Mouse (Mus musculus): ENCODE results near the gene Vmn2r35. TPM values are rescaled to one million over a fixed set of nuclear protein-coding genes. Genes with fewer than 3 reads are reported as not detected.
"Not testable (repeated sequence)": the region's sequence is repeated elsewhere in the genome, so short reads cannot be mapped to it uniquely, and the experiment has no call there.

Vmn2r35 gene
- not detected for polyA plus RNA-seq (2017; shearing (Covaris generic))

DNA sequence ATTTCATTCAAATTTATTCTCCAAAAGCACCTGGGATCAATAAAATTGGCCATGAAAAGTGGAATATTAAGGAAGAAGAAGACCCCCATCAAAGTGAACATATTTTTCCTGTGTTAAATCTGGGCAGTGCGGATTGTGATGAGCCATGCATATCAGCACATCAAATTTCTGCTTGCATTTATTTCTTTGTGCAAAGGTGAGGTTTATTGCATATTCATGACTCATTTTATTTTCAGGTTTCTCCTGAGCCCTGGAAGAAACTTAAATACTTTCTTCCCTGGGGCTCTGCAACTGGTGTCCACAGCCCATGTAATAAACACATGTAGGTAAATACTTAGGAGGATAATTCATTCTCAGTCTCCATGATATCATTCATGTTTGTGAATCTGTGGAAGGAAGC, at the start of gene Vmn2r35:
Gene Vmn2r35 (minus strand): TSS at position 101 of the 400 bp plus-strand sequence.
- not testable (repeated sequence) for ATAC-seq

DNA sequence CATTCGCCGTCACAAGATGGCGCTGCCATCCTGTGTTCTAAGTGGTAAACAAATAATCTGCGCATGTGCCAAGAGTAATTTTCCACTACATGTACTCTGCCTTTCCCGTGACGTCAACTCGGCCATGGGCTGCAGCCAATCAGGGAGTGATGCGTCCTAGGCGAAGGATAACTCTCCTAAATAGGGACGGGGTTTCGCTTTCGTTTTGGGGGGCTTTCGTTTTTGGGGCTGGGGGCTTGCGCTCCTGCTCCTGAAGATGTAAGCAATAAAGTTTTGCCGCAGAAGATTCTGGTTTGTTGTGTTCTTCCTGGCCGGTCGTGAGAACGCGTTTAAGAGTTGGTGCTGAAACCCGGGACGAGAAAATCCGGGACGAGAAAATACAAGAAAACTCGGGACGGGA, 25.5 kb downstream of the Vmn2r35 start:
- ATAC-seq = not testable (repeated sequence)

Other genes with a start within 250 kb of the Vmn2r35 start
- not detected for gene Vmn2r34, start 130.4 kb downstream of the Vmn2r35 start, polyA plus RNA-seq (2017; shearing (Covaris generic))
- gene Vmn2r36, start 82.6 kb upstream of the Vmn2r35 start, polyA plus RNA-seq (2017; shearing (Covaris generic)) = not detected

All from CD4-positive, CD25-positive, alpha-beta regulatory T cell, adult 4 months (primary cell).